Mouse (Mus musculus) ES-E14 (cell line): Measurements from ENCODE around the gene Uap1. TPM values are rescaled to one million over a fixed set of nuclear protein-coding genes. Genes with fewer than 3 reads are reported as not detected.

Source experiments
- DNase-seq: peaks from one replicate; pipeline ENCODE4 v3.0.0-alpha.2; 2013; ENCODE audit warnings: low read depth, low spot score
- H3K27ac ChIP-seq: 2 replicates; pipeline ENCODE4 v1.5.1; 2012; ENCODE audit warnings: low read depth, mild to moderate bottlenecking, low read length, moderate library complexity, mixed read lengths; ENCODE audit not compliant: poor library complexity, insufficient read depth, severe bottlenecking
- H3K36me3 ChIP-seq: 2 replicates; pipeline ENCODE4 v1.6.1; 2012; ENCODE audit warnings: mild to moderate bottlenecking, low read length, moderate library complexity, mixed read lengths; ENCODE audit not compliant: control insufficient read depth, poor library complexity, insufficient read depth, severe bottlenecking
- H3K4me1 ChIP-seq, 2 experiments: fragments of 150-350 bp in 1 of 2; sonication (generic) in 1 of 2; 2 replicates each; pipeline ENCODE4 v1.6.1; 2012; ENCODE audit warnings: low read length in 2 of 2, mild to moderate bottlenecking in 1 of 2, mixed read lengths in 1 of 2; ENCODE audit not compliant: control insufficient read depth in 2 of 2, insufficient read depth in 2 of 2, poor library complexity in 1 of 2
- H3K4me3 ChIP-seq, 2 experiments: fragments of 150-350 bp in 1 of 2; sonication (generic) in 1 of 2; 2 replicates each; pipeline ENCODE4 v1.5.1; 2012; ENCODE audit warnings: low read length in 2 of 2, low read depth in 1 of 2, mild to moderate bottlenecking in 1 of 2, mixed read lengths in 1 of 2; ENCODE audit not compliant: insufficient read depth in 1 of 2, poor library complexity in 1 of 2, severe bottlenecking in 1 of 2
- H3K9ac ChIP-seq: 2 replicates; pipeline ENCODE4 v1.6.1; 2012; ENCODE audit warnings: low read depth, mild to moderate bottlenecking, low read length, mixed read lengths; ENCODE audit not compliant: poor library complexity, insufficient read depth, severe bottlenecking
- H3K9me3 ChIP-seq: fragments of 150-350 bp; sonication (generic); 2 replicates; pipeline ENCODE4 v1.6.1; 2012; ENCODE audit warnings: low read depth, mild to moderate bottlenecking, low read length; ENCODE audit not compliant: control insufficient read depth, insufficient read depth
- CHD2 ChIP-seq: IDR thresholded peaks from 2 replicates; pipeline ENCODE4 v1.6.1; 2014; ENCODE audit warnings: mild to moderate bottlenecking, low read depth, low read length, inconsistent platforms
- HCFC1 ChIP-seq: IDR thresholded peaks from 2 replicates; pipeline ENCODE4 v1.6.1; 2012; ENCODE audit warnings: low read length, inconsistent platforms, borderline replicate concordance; ENCODE audit not compliant: insufficient read depth
- MAFK ChIP-seq: IDR thresholded peaks from 2 replicates; pipeline ENCODE4 v1.6.1; 2014; ENCODE audit warnings: mild to moderate bottlenecking, low read depth, low read length, inconsistent platforms; ENCODE audit not compliant: insufficient read depth
- ZC3H11A ChIP-seq: IDR thresholded peaks from 2 replicates; pipeline ENCODE4 v1.6.1; 2012; ENCODE audit warnings: low read depth, mild to moderate bottlenecking, inconsistent platforms, low read length, borderline replicate concordance
- ZNF384 ChIP-seq: IDR thresholded peaks from 2 replicates; pipeline ENCODE4 v1.6.1; 2012; ENCODE audit warnings: low read depth, low read length, inconsistent platforms
- in situ Hi-C, 2 experiments: fragments of 600-800 bp; cut with MboI; formaldehyde crosslinking; loops; one replicate each; pipeline ENCODE4 v1.15.1; 2025; ENCODE audit warnings: low sequenced_read_pairs in 2 of 2, inconsistent platforms in 1 of 2; ENCODE audit not compliant: unreplicated experiment in 2 of 2
- total RNA-seq: library from RNA; depleted of rRNA; stranded (reverse); fragments of 300-350 nt; gene quantifications from 2 replicates; pipeline ENCODE4 v1.2.3, GENCODE M21; 2012

Uap1 gene
- total RNA-seq, 1 experiment, result 22.2 TPM

GRCm38 (mm10) chr1:170130962-170131361, 43.8 kb downstream of the Uap1 start:
- in situ Hi-C loops, result loop anchor here (10.0 to 25.0 kb wide), 3 partner anchors 169 to 594 kb away; partner anchors contain the start of genes Hsd17b7 (in 1 of the 2) and Nuf2 (in 1 of the 2)
- Histone ChIP-seq H3K36me3 (no peaks in the 10 kb centered on the region), H3K4me3 (no peak overlapping the region), H3K9ac (no peak overlapping the region), H3K9me3 (no peaks in the 10 kb centered on the region), H3K27ac (no peak overlapping the region), H3K4me1 (no peaks in the 10 kb centered on the region)
- TF ChIP-seq CHD2, result no peak
- TF ChIP-seq ZC3H11A, result no peak
- no peak for TF ChIP-seq HCFC1
- no peak for TF ChIP-seq ZNF384
- no peak for TF ChIP-seq MAFK
- DNase-seq, result no peak

- H3K27ac ChIP-seq, result no peak overlapping the region
- no peak for DNase-seq
- H3K4me1 ChIP-seq, result no peaks in the 10 kb centered on the region
- TF ChIP-seq CHD2, result no peak
- no peak for TF ChIP-seq ZC3H11A
- TF ChIP-seq ZNF384, result no peak
- no peak for TF ChIP-seq HCFC1
- TF ChIP-seq MAFK, result no peak
- H3K9ac ChIP-seq, result no peak overlapping the region
- no peaks in the 10 kb centered on the region for H3K36me3 ChIP-seq
- no peak overlapping the region for H3K4me3 ChIP-seq
- in situ Hi-C loops, result loop anchor here in 1 of 2 experiments (25.0 kb wide), 2 partner anchors 162 to 587 kb away; partner anchors contain the start of genes Hsd17b7 and Nuf2
- no peaks in the 10 kb centered on the region for H3K9me3 ChIP-seq
Measured at GRCm38 (mm10) chr1:170124644-170125043, 50.1 kb downstream of the Uap1 start.

GRCm38 (mm10) chr1:170113616-170114015, 61.1 kb downstream of the Uap1 start:
- Histone ChIP-seq H3K9me3 (no peaks in the 10 kb centered on the region), H3K27ac (no peak overlapping the region), H3K36me3 (no peaks in the 10 kb centered on the region), H3K4me1 (no peaks in the 10 kb centered on the region), H3K9ac (no peak overlapping the region), H3K4me3 (no peak overlapping the region)
- TF ChIP-seq HCFC1, result no peak
- TF ChIP-seq MAFK, result no peak
- no peak for TF ChIP-seq CHD2
- TF ChIP-seq ZC3H11A, result no peak
- no peak for TF ChIP-seq ZNF384
- DNase-seq, result no peak
- in situ Hi-C loops, result no loop called here

- DNase-seq, result no peak
- Histone ChIP-seq H3K9ac (no peak overlapping the region), H3K36me3 (no peaks in the 10 kb centered on the region), H3K9me3 (no peaks in the 10 kb centered on the region), H3K4me3 (no peak overlapping the region), H3K27ac (no peak overlapping the region), H3K4me1 (no peaks in the 10 kb centered on the region)
- in situ Hi-C loops, result no loop called here
- TF ChIP-seq CHD2, result no peak
- no peak for TF ChIP-seq ZNF384
- no peak for TF ChIP-seq ZC3H11A
- TF ChIP-seq HCFC1, result no peak
- TF ChIP-seq MAFK, result no peak
Measured at GRCm38 (mm10) chr1:170112261-170112660, 62.5 kb downstream of the Uap1 start.
